Mouse (Mus musculus) adrenal gland, adult (tissue): ENCODE data around the gene Xbp1.
A peak's percentile ranks its signal among the peaks of the same experiment; 100 is the strongest.
"Not testable (repeated sequence)": the region's sequence is repeated elsewhere in the genome, so short reads cannot be mapped to it uniquely, and the experiment has no call there.

Source experiments
- DNase-seq, 2 experiments: peaks; one replicate each; pipeline ENCODE4 v3.0.0; 2022 to 2023; ENCODE audit warnings: low spot score in 1 of 2; ENCODE audit not compliant: inconsistent age in 2 of 2

Gene Xbp1

DNA sequence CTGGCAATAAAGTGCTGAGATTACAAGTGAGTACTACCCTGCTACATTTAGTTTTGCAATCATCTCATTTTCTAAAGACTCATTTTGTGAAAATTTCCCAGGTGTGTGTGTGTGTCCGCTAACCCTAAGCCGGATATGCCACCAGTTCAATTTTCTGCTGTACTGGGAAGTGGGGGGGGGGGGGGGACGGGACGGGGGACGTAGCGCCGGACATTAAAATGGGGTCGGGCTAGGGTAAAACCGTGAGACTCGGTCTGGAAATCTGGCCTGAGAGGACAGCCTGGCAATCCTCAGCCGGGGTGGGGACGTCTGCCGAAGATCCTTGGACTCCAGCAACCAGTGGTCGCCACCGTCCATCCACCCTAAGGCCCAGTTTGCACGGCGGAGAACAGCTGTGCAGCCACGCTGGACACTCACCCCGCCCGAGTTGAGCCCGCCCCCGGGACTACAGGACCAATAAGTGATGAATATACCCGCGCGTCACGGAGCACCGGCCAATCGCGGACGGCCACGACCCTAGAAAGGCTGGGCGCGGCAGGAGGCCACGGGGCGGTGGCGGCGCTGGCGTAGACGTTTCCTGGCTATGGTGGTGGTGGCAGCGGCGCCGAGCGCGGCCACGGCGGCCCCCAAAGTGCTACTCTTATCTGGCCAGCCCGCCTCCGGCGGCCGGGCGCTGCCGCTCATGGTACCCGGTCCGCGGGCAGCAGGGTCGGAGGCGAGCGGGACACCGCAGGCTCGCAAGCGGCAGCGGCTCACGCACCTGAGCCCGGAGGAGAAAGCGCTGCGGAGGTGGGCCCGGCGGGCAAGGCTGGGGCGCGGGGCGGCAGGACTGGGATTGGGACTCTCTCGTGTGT lies at the start of gene Xbp1:
Gene Xbp1, plus strand, starts transcription at position 248 of the 854 bp plus-strand sequence.
- DNase-seq, result peak; percentile 98 to 100

DNA sequence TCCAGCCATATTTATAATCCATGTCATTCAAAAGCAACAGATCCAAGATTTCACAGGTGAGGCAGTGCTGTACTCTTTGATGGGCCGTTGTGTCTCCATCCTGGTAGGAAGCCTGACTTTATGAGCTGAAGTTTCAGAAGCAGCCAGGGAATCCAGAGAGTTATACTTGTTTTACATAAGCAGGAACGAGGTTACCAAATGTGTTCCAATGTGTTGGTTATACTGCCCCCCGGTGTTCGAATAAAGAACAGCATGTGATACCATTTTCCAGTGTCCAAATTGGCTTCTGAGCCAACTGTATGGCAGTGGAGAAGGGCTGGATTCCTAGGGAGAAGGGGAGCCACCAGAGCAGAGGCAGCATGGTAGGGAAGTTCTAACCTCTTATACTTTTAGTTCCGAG lies 46.3 kb upstream of the Xbp1 start:
- DNase-seq, result peak; percentile 53 to 90

DNA sequence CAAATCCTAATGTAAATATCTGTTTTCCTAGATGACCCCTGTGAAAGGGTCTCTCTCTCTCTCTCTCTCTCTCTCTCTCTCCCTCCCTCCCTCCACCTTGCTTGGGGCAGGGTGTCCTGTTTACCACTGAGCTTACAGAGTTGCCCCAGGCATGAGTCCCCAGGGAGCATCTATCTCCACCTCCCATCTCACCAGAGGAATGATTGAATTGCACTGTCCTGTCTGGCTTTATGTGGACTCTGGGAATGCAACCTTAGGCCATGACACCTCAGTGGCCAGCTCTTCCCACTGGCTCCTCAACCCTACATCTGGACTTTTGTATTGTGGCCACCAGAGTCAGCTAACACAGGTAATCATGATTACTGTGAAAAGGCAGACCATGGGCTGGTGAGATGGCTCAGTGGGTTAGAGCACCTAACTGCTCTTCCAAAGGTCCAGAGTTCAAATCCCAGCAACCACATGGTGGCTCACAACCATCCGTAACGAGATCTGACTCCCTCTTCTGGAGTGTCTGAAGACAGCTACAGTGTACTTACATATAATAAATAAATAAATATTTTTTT lies 44.8 kb upstream of the Xbp1 start:
- DNase-seq, result not testable (repeated sequence)

DNA sequence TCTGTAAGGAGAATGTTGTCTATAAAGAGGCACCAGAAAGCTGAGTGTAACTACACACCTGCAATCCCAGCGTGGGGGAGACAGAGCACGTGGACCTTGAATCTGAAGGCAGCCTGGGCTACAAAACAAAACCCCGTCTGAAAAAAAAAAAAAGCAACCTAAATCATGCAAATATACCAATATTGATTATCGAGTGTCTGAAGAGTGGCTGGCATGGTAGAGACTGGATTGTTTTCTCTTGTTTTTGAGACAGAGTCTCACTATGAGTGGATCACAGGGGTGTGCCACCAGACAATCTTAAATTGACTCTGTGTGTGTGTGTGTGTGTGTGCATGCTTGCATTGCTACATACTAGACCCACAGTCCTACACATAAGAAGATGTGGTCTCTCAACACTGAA lies 43.7 kb upstream of the Xbp1 start:
- DNase-seq, result no peak

DNA sequence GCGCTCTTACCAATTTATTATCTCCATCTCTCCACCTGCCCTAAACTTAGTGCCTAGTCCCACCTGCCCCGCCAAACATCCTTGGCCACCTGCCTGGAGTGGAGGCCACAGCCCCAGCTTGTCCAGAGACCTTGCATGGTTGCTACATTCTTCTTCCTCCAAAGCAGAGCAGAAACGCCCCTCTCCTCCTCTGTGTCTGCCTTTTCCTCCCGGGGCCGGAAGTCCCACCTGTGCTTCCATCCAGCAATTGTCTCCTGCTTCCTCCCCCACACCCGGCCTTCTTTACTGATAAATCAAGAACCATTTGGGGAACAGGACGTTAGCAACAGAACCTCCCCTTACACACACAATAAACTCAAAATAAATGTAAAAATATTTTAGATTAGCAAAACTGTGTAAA lies 42.3 kb upstream of the Xbp1 start:
- no peak for DNase-seq

DNA sequence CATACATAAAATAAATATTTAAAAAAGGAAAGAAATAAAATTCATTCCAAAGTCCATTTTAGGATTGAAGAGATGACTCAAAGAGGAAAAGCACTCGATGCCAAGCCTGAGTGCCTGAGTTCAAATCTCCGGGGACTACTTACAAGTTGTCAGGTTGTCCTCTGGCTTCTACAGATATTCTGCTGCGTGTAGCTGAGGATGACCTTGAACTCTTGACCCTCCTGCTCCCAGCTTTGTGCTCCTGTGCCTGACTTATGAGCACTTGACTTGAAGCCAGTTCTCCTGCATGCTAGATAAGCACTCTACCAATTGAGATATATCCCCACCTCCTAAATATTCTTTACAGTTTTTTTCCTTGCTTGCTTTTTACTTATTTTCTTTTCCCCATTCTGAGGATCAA lies 41.6 kb upstream of the Xbp1 start:
- no peak for DNase-seq

DNA sequence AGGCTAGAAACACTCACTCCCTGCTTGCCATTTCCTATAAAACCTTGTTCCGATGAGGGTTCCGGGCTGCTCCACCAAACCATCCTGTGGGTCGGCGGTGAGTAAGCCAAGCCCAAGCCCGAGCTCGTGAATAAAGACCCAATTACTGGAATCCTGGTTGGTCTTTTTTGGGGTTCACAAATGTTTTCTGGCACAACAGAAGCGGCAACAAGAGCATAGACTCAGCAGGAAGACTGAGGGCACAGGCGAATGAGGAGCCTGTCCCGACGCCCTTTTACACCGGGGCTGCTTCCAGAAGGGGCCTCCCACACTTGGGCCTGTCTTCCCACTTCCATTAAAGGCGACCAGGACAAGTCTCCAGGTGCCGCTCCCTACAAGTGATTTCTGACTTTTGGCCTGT lies 37.9 kb upstream of the Xbp1 start:
- no peak for DNase-seq

DNA sequence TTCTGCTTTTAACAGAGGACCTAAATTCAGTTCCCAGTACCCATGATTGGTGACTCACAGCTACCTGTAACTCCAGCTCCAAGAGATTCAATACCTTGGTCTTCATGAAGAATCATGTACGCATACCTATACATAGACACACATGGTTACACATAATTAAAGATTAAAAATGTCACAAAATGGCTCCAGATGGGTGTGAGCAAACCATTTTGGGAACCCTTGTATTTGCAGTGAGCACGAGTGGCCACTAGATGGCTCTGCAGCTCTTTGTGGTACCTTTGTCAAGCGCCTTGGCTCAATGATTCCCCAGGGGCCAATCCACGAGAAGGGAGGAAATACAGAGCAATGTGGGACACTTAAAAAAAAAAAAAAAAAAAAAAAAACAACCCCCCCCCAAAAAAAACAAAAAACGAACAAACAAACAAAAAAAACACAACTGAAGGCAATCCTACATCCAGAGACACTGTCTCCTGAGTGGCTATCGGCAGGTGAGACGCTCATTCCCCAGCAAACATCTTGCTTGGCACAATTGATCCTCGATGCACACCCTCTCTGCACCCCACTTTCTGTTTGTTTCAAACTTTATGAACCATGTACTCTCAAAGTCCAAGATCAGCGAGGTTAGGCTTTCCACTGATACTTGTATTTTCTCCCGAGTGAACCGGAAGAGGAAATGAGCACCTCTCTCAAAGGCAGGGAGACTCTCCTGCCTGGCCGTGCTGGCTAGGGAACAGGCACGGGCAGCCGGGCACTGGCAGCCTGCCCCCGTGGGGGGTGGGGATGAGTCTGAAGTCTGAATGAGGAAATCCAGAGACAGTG lies 35.1 kb upstream of the Xbp1 start:
- peak; percentile 82 to 93 for DNase-seq

DNA sequence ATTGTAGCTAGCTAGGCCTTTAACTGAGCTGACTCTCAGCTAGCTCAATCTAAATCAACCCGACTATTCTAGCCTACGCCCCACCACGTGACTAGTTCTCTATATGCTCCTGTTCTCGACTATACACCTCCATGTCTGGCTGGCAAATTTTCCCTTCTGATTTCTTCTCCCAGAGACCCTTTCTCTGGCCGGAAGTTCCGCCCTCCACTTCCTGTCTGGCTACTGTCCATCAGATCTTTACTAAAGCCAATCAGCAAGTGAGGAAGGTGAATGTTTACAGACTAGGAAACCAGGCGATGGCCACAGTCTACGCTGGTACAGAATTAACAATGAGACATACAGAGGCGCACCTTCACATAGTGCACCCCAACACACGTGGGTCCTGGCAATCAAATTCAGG lies 31.0 kb upstream of the Xbp1 start:
- not testable (repeated sequence) for DNase-seq

DNA sequence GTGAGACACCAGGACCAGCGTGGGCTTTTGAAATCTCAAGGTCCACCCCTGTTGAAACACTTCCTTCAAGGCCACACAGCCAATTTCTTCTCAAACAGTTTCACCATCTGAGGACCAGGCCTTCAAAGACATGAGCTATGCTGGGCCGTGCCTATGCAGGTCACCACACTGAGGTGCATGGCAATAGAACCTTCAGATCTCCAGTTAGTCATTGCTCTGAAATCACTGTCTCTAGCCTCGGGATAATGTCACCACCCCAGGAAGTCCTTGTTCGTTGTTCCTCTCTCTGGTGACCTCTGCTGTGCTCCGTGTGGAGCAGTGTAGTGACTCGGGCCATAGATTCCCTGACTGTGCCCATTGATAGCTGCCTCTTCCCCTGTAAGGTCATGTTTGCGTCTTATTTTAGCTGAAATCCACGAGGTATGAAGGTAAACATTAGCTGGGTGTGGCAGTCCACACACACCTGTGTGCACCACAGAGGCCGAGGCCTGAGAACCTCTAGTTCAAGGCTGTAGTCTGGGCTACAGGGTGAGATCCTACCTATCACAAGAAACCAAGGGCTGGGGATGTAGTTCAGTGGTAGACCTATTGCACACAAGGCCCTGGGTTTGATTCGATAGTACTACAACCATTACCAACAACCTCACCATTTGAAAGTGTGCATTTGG lies 29.3 kb upstream of the Xbp1 start:
- DNase-seq, result peak in 1 of 2 experiments; percentile 77

DNA sequence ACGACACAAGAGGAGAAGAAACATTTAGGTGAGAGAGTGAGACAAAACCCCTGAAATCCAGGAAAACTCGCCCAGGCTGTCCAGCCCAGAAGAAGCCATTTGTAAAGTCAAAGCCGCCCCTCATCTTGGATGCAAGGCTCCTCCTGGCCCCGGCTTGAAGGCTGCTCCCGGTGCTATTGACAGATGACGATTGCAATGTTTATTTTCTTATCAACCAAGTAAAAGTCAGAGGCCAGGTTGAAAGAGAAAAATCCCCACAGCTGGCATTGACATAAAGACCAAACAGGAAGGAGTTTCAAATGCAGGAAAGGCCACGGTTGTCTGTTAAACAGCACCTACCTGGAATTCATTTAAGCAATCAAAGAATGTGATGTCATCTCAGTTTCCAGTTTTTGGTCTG lies 28.5 kb upstream of the Xbp1 start:
- no peak for DNase-seq

DNA sequence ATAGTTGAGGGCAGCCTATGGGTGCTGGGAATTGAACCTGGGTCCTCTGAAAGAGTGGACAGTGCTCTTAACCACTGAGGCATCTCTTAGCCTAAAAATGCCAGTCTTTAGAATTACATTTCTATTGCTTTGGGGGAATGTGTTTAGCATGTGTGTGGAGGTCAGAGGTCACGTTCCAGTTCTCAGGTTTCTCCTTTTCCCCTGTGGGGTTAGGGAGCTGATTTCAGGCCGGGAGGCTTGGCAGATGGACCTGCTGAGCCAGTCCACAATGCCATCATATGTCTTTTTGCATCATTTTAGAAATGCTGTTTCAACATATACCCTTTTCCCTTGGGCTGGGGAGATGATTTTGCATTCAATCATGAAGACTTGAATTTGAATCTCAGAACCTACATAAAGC lies 26.6 kb upstream of the Xbp1 start:
- DNase-seq, result no peak

DNA sequence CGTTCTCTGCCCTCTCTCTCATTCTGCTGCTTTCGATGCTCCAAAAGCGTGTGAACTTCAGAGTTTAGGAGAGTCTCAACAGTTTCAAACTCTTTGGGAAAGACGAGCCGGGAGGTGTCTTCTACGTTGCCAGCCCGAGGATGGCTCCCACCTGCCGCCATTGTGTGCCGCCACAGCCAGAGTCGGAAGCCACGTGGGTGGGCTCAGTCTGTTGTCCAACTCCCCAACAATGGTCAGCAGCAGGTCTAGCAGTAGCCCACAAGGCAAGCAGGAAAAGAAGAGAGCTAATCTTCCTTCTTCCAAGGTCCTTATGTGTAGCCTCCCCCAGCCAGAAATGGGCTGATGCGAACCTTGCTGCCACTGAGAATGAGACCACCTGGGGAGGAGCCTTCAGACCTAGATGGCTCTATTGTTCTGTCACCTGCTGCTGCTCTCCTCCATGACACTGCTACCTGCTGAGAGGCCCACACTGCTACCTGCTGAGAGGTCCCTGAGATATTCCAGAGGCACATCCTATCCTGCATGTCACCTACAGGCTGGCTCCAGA lies 25.1 kb upstream of the Xbp1 start:
- DNase-seq, result no peak

DNA sequence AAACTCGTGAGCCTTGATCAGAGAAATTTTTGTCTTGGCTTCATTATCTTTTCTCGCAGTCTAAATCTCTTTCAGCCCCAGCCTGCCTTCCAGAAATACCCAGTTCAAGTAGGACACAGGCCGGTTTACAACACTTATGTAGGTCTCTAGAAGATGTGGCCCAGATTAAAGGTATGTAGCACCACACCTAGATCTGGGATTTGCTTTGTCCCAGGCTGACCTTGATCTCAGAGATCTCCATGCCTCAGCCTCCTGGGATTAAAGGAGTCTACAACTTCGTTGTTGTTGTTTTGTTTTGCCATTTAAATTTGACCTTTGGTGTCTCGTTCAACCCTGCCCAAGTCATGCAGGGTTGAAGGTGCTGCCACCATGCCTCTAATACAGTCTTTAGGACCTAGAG lies 24.6 kb upstream of the Xbp1 start:
- DNase-seq, result no peak

DNA sequence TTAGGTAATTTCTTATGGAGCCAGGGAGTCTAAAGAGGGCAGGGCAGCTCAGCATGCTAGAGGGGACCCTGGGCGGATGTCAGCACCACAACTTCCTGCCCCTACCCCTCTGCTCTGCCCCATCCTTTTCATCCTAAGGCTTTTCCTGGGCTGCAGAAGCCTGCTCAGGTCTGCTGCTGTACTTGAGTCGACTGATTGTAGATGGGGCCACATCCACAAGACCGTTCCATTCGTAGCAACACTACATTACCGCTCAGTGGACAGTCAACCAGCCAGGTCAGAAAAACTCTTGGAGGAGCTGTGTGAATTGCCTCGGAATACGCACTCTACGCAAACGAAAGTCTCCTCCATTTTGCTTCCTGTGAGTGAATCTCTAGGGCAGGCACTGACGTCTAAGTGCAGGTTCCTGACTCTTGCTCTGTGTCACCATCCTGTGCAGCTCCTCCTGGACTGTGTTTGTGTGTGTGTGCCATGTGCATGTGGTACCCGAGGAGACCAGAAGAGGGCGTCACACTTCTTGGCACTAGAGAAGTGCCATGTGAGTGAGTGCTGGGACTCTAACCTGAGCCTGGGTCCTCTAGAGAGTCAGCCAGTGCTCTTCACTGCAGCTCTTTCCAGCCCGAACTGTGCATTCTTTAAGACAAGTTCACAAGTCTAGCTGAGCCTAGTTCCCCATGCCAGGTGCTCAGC lies 23.8 kb upstream of the Xbp1 start:
- DNase-seq, result no peak

DNA sequence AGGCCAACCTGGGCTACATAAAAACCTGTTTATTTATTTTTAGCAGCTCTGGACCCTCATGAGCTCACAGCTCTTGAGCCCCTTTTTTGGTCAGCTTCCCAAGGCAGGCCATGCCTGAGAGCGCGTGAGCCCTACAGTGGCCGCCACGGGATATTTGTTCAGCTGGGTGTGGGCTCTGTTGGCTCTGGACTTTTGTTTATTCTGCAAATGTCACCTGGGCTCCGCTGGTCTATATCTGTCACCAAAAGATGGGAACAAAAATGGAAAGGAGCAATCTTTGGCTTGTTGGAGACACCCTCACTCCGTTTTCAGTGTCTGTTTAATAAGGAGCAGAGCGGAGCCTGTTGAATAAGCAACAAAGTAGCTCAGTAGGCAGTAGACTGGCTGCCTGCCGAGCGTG lies 22.0 kb upstream of the Xbp1 start:
- DNase-seq, result no peak

DNA sequence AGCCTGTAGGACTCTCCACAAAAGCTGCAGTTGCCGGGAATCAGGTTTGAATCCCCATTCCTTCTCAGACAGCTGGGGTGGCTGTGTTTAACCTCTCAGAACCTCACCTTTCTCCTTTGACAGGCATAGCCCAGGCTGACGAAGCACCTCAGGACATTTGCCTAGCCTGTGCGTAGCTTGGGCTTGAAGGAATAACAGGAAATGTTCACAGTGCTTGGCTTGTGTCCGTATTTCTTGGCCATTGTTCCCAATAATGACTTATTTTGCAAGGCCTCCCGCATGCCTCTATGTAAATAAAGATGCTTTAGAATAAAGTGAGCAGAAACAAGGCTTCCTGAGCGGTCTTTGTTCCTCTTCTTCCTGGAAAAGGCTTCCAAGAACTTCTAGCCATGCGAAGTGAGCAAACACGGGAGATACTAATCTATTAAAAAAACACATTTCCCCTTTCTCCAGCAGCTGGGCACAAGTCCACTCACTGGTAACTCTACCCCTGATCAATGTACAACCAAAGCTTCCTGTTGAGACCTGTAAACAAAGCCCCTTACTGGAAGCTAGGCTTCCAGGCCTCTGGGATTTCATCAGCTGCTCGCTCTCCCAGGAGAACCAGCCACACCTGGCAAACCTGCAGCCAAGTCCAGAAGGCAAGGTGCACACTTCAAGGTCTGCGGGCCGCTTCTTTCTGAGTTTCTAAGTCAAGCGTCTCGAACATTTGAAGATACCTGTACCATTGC lies 21.4 kb upstream of the Xbp1 start:
- DNase-seq, result no peak

DNA sequence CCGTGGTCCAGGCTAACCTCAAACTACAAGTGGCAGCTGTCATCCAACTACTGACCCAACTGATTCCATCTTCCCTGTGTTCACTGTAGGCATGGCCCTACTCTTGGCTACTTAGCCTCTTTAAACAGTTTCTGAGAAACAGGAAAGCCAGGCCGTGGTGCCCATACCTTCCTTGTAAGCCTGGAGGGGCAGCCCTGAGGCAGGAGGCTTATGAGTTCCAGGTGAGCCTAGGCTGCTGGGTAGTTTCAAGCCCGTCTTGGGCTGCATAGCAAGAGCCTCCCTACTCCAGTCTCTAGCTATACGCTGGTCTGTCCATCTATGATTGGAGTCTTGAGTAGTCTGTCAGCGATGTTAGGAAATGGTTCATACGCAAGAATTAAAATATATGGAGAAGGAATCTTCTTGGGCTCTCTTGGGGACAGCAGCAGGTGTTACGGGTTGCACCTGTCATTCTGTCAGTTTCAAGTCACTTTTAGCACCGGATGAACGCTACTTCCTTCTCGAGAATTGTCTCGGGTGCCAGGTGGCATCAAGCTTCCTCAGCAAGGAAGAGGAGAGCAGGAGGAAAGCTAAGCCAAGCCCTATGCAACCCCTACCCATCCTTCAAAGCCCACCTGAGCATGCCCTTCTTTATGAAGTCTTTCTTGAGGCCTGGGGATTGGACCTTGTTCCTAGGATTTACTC lies 20.4 kb upstream of the Xbp1 start:
- DNase-seq, result no peak
